Mouse (Mus musculus): ENCODE measurements around the gene Baz1a. TPM values are rescaled to one million over a fixed set of nuclear protein-coding genes. Genes with fewer than 3 reads are reported as not detected.
A peak's percentile ranks its signal among the peaks of the same experiment; 100 is the strongest.

Baz1a gene
- 9.6 and 17.7 TPM in 2 replicates for polyA plus RNA-seq (2012; rRNA removed)
- polyA plus RNA-seq (2014; fragmentation: Nextera tagmentation; extraction: Ambion mirVana), result 26.4 and 28.0 TPM in 2 replicates

- Histone ChIP-seq H3K36me3 (replicated peaks; ENCODE audit: control insufficient read depth, insufficient read depth, low read depth) (no peaks in the 10 kb centered on the region), H3K4me2 (ENCODE audit: low read depth) (no peak within 1 kb of the TSS), H3K27me3 (ENCODE audit: control insufficient read depth, insufficient read depth, low read length) (no peaks in the 10 kb centered on the region), H3K9me3 (ENCODE audit: control insufficient read depth, low read length) (no peaks in the 10 kb centered on the region), H3K4me3 (ENCODE audit: insufficient read depth in 1 of 2, low read depth in 2 of 2, low read length in 2 of 2) (no peak within 1 kb of the TSS), H3K9ac (replicated peaks) (no peak within 1 kb of the TSS), H3K27ac (no peak within 1 kb of the TSS), H3K4me1 (replicated peaks; ENCODE audit: control insufficient read depth in 2 of 2, insufficient read depth in 2 of 2, low read length in 1 of 2) (peaks cover 0 to 2% of the 10 kb centered on the region in 2 experiments; a peak in 1 of 4 replicates)
- ATAC-seq (ENCODE audit: insufficient read depth) (no peak), DNase-seq (ENCODE audit: low read depth in 3 of 3, low spot score in 3 of 3) (no peak)
- 64% methylated on average over 6 of the region's 6 CpGs for WGBS (ENCODE audit: insufficient replicate concordance)
- TF ChIP-seq EP300 (IDR thresholded peaks at IDR 0.05; ENCODE audit: low read depth) (no peak), CTCF (IDR thresholded peaks at IDR 0.05; ENCODE audit: low read depth) (no peak)
These were observed at the start of gene Baz1a for GRCm38 (mm10) chr12:55013626-55014398. TSS of gene Baz1a (minus strand) at chr12:55014348.

GRCm38 (mm10) chr12:55062141-55062540, 48.0 kb upstream of the Baz1a start:
- H3K4me1 ChIP-seq (replicated peaks; ENCODE audit: control insufficient read depth in 2 of 2, insufficient read depth in 2 of 2, low read length in 1 of 2), result peaks cover 28 to 39% of the 10 kb centered on the region in 2 experiments
- 71% methylated on average over 1 of the region's 1 CpGs for WGBS (ENCODE audit: insufficient replicate concordance)
- no peaks in the 10 kb centered on the region for H3K27me3 ChIP-seq (ENCODE audit: control insufficient read depth, insufficient read depth, low read length)
- no peak overlapping the region for H3K27ac ChIP-seq
- no peaks in the 10 kb centered on the region for H3K9me3 ChIP-seq (ENCODE audit: control insufficient read depth, low read length)
- no peak for TF ChIP-seq CTCF (IDR thresholded peaks at IDR 0.05; ENCODE audit: low read depth)
- no peak for TF ChIP-seq EP300 (IDR thresholded peaks at IDR 0.05; ENCODE audit: low read depth)
- ATAC-seq (ENCODE audit: insufficient read depth) (no peak), DNase-seq (ENCODE audit: low read depth in 3 of 3, low spot score in 3 of 3) (no peak)
- no peak overlapping the region for H3K4me2 ChIP-seq (ENCODE audit: low read depth)
- H3K9ac ChIP-seq (replicated peaks), result no peak overlapping the region
- no peak overlapping the region for H3K4me3 ChIP-seq (ENCODE audit: insufficient read depth in 1 of 2, low read depth in 2 of 2, low read length in 2 of 2)
- H3K36me3 ChIP-seq (replicated peaks; ENCODE audit: control insufficient read depth, insufficient read depth, low read depth), result no peaks in the 10 kb centered on the region

GRCm38 (mm10) chr12:55061006-55061405, 46.9 kb upstream of the Baz1a start:
- no peak overlapping the region; the same call in 1 of the 2 replicates for H3K9ac ChIP-seq (replicated peaks)
- ATAC-seq (ENCODE audit: insufficient read depth) (no peak), DNase-seq (ENCODE audit: low read depth in 3 of 3, low spot score in 3 of 3) (no peak)
- H3K9me3 ChIP-seq (ENCODE audit: control insufficient read depth, low read length), result no peaks in the 10 kb centered on the region
- H3K4me1 ChIP-seq (replicated peaks; ENCODE audit: control insufficient read depth in 2 of 2, insufficient read depth in 2 of 2, low read length in 1 of 2), result peaks cover 28 to 39% of the 10 kb centered on the region in 2 experiments
- TF ChIP-seq CTCF (IDR thresholded peaks at IDR 0.05; ENCODE audit: low read depth) (no peak), EP300 (IDR thresholded peaks at IDR 0.05; ENCODE audit: low read depth) (no peak)
- H3K4me3 ChIP-seq (ENCODE audit: insufficient read depth in 1 of 2, low read depth in 2 of 2, low read length in 2 of 2), result no peak overlapping the region
- WGBS (ENCODE audit: insufficient replicate concordance), result 82% methylated on average over 10 of the region's 10 CpGs
- peak overlapping the region; percentile 28; the same call in 1 of the 2 replicates for H3K4me2 ChIP-seq (ENCODE audit: low read depth)
- no peaks in the 10 kb centered on the region for H3K27me3 ChIP-seq (ENCODE audit: control insufficient read depth, insufficient read depth, low read length)
- no peaks in the 10 kb centered on the region for H3K36me3 ChIP-seq (replicated peaks; ENCODE audit: control insufficient read depth, insufficient read depth, low read depth)
- peak overlapping the region; percentile 9 for H3K27ac ChIP-seq

GRCm38 (mm10) chr12:55060212-55060898, 46.2 kb upstream of the Baz1a start:
- ATAC-seq (ENCODE audit: insufficient read depth), result peak; percentile 86
- Histone ChIP-seq H3K9me3 (ENCODE audit: control insufficient read depth, low read length) (no peaks in the 10 kb centered on the region), H3K4me2 (ENCODE audit: low read depth) (peak overlapping the region; percentile 28), H3K9ac (replicated peaks) (no peak overlapping the region), H3K36me3 (replicated peaks; ENCODE audit: control insufficient read depth, insufficient read depth, low read depth) (no peaks in the 10 kb centered on the region), H3K4me1 (replicated peaks; ENCODE audit: control insufficient read depth in 2 of 2, insufficient read depth in 2 of 2, low read length in 1 of 2) (peaks cover 28 to 39% of the 10 kb centered on the region in 2 experiments), H3K4me3 (ENCODE audit: insufficient read depth in 1 of 2, low read depth in 2 of 2, low read length in 2 of 2) (no peak overlapping the region), H3K27ac (peak overlapping the region; percentile 65), H3K27me3 (ENCODE audit: control insufficient read depth, insufficient read depth, low read length) (no peaks in the 10 kb centered on the region)
- 18% methylated on average over 6 of the region's 6 CpGs for WGBS (ENCODE audit: insufficient replicate concordance)
- TF ChIP-seq CTCF (IDR thresholded peaks at IDR 0.05; ENCODE audit: low read depth), result peak; percentile 25
- peak; percentile 36; the same call in 1 of the 2 replicates for TF ChIP-seq EP300 (IDR thresholded peaks at IDR 0.05; ENCODE audit: low read depth)
- DNase-seq (ENCODE audit: low read depth in 3 of 3, low spot score in 3 of 3), result peak in 2 of 3 experiments; percentile 50 to 59

- H3K4me3 ChIP-seq (ENCODE audit: insufficient read depth in 1 of 2, low read depth in 2 of 2, low read length in 2 of 2), result no peak overlapping the region
- H3K27ac ChIP-seq, result peak overlapping the region; percentile 65
- no peaks in the 10 kb centered on the region for H3K9me3 ChIP-seq (ENCODE audit: control insufficient read depth, low read length)
- H3K4me2 ChIP-seq (ENCODE audit: low read depth), result peak overlapping the region; percentile 28
- H3K36me3 ChIP-seq (replicated peaks; ENCODE audit: control insufficient read depth, insufficient read depth, low read depth), result no peaks in the 10 kb centered on the region
- H3K4me1 ChIP-seq (replicated peaks; ENCODE audit: control insufficient read depth in 2 of 2, insufficient read depth in 2 of 2, low read length in 1 of 2), result peaks cover 34 to 43% of the 10 kb centered on the region in 2 experiments
- ATAC-seq (ENCODE audit: insufficient read depth) (peak; percentile 64; the same call in 1 of the 2 replicates), DNase-seq (ENCODE audit: low read depth in 3 of 3, low spot score in 3 of 3) (peak in 2 of 3 experiments; percentile 33 to 42)
- TF ChIP-seq CTCF (IDR thresholded peaks at IDR 0.05; ENCODE audit: low read depth), result no peak
- no peak for TF ChIP-seq EP300 (IDR thresholded peaks at IDR 0.05; ENCODE audit: low read depth)
- 13% methylated on average over 3 of the region's 3 CpGs for WGBS (ENCODE audit: insufficient replicate concordance)
- no peaks in the 10 kb centered on the region for H3K27me3 ChIP-seq (ENCODE audit: control insufficient read depth, insufficient read depth, low read length)
- peak overlapping the region; percentile 27; the same call in 1 of the 2 replicates for H3K9ac ChIP-seq (replicated peaks)
These were observed 45.7 kb upstream of the Baz1a start for GRCm38 (mm10) chr12:55059812-55060211.
